Mouse (Mus musculus) liver, embryonic 14.5 days (tissue): ENCODE measurements at regions not wholly inside any gene's neighbourhood (a gene's known extent, or its start where the extent isn't known, plus 50 kb on each side); places are given as distances from the start of the nearest gene placed in this dataset.

Experiments used
- CTCF ChIP-seq: IDR thresholded peaks from 2 replicates; pipeline ENCODE4 v1.5.1; 2016; ENCODE audit warnings: antibody characterized with exemption, low read depth, control low read depth
- EP300 ChIP-seq: IDR thresholded peaks from 2 replicates; pipeline ENCODE4 v1.6.1; 2016; ENCODE audit warnings: antibody characterized with exemption, low read depth

DNA sequence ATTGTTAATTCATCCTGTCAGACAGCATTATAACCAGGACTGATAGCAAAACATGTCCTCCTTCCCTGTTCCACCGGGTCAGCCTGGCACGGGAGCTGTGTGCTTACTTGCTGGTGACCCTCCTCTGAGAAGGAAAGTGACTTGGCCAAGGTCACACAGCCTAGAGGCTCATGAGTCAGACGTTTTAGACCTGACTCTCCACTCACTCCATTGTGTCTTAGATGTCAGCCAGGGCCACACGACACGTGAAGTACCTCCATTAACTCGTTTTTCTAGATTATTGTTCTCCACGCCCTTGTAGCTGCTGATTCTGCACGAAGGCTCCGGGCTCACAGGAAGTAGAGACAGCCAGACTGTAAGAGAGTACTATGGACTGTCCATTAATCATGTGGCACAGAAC lies 340.8 kb downstream of the Diras2 start:
- TF ChIP-seq EP300 (no peak), CTCF (no peak)
